19 mouse cellular contexts compared by ENCODE assay signal in the genomic region with DNA sequence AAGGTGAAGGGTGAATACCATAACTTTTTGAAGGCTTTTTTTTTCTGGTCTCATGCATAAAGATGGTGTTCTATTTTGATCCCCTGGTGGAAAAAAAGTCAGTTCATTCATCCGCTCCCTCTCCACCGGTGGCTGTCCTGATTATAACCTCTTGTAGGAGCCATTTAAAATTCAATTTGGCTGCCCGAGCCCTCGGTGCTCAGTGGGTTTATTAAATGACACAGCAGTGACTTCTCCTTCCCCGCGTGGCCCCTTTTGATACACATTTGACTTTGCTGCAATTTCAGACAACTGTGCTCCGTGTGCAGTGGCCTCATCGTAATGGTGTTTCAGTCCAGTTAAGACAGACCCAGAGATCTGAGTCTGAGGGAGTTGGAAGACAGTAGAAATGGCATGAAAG.
"Had no signal": no experiment of that assay in that cellular context is flagged by ENCODE, and none has a peak within 500 bp of the region (broad histone marks: within the 10 kb centered on the region; RNA-seq: fewer than 3 reads in every experiment).

No protein-coding gene starts in this region.

- H3K36me3 ChIP-seq: limb, embryonic 12.5 days; limb, embryonic 15.5 days; midbrain, embryonic 12.5 days had no signal

- H3K4me2 ChIP-seq: limb, embryonic 12.5 days; limb, embryonic 15.5 days; liver, embryonic 11.5 days; lung, embryonic 14.5 days; midbrain, embryonic 12.5 days had no signal

- ATAC-seq: liver, postnatal 0 days; lung, postnatal 0 days had no signal

- H3K4me3 ChIP-seq: limb, embryonic 12.5 days; limb, embryonic 15.5 days; midbrain, embryonic 12.5 days had no signal

- H3K27ac ChIP-seq: limb, embryonic 12.5 days; limb, embryonic 15.5 days; liver, embryonic 14.5 days; macrophage; midbrain, embryonic 12.5 days; stomach, postnatal 0 days had no signal

- H3K9ac ChIP-seq: limb, embryonic 12.5 days; limb, embryonic 15.5 days; liver, embryonic 14.5 days; liver, postnatal 0 days; lung, embryonic 14.5 days; midbrain, embryonic 12.5 days had no signal

- DNase-seq: kidney, postnatal 14 days; kidney, postnatal 4 days; left cerebral cortex, postnatal 4 days; liver, postnatal 0 days; lung, embryonic 14.5 days; right cerebral cortex, adult 18-20 months; right cerebral cortex, postnatal 14 days; right cerebral cortex, postnatal 4 days; thymus, adult 2 months; thymus, postnatal 14 days; thymus, postnatal 4 days had no signal

- H3K9me3 ChIP-seq: limb, embryonic 12.5 days; limb, embryonic 15.5 days; midbrain, embryonic 12.5 days had no signal

- H3K27me3 ChIP-seq: limb, embryonic 12.5 days; limb, embryonic 15.5 days; midbrain, embryonic 12.5 days had no signal
